Mouse (Mus musculus) embryonic facial prominence, embryonic 10.5 days (tissue): Measurements from ENCODE around the gene Mrpl58. TPM values are rescaled to one million over a fixed set of nuclear protein-coding genes. Genes with fewer than 3 reads are reported as not detected.
"Not testable (repeated sequence)": the region's sequence is repeated elsewhere in the genome, so short reads cannot be mapped to it uniquely, and the experiment has no call there.

Source experiments
- DNase-seq: peaks from one replicate; pipeline ENCODE4 v3.0.0-alpha.2; 2017; ENCODE audit warnings: low spot score
- H3K27ac ChIP-seq: fragments of 300-500 bp; sonication (generic); replicated peaks from 2 replicates; pipeline ENCODE4 v1.5.1; 2016; ENCODE audit warnings: mild to moderate bottlenecking
- H3K27me3 ChIP-seq: fragments of 300-500 bp; sonication (generic); replicated peaks from 2 replicates; pipeline ENCODE4 v1.6.1; 2016; ENCODE audit warnings: low read depth, mild to moderate bottlenecking; ENCODE audit not compliant: poor library complexity, severe bottlenecking
- H3K36me3 ChIP-seq: fragments of 300-500 bp; sonication (generic); replicated peaks from 2 replicates; pipeline ENCODE4 v1.6.1; 2016; ENCODE audit warnings: mild to moderate bottlenecking, moderate library complexity
- H3K4me1 ChIP-seq: fragments of 300-500 bp; sonication (generic); 2 replicates; pipeline ENCODE4 v1.6.1; 2016
- H3K4me3 ChIP-seq: fragments of 300-500 bp; sonication (generic); 2 replicates; pipeline ENCODE4 v1.5.1; 2016; ENCODE audit warnings: mild to moderate bottlenecking, moderate library complexity
- H3K9me3 ChIP-seq: fragments of 300-500 bp; sonication (generic); 2 replicates; pipeline ENCODE4 v1.6.1; 2016; ENCODE audit warnings: mild to moderate bottlenecking
- WGBS: fragments of 180-500 bp; shearing (Covaris S2); methylation state at CpG from one replicate; pipeline ENCODE4 v1.1.7; 2016; 5-methylcytosine and 5-hydroxymethylcytosine counted together
- microRNA-seq: library from miRNA; unstranded; fragments of <30 nt; microRNA quantifications from one replicate; pipeline ENCODE4, GENCODE M21; 2017
- polyA plus RNA-seq: library from polyadenylated mRNA; unstranded; fragments of >200 nt; fragmentation: Nextera tagmentation; extraction: Ambion mirVana; gene quantifications from 2 replicates; pipeline ENCODE4 v1.2.1, GENCODE M21; 2016

The Mrpl58 gene
- polyA plus RNA-seq, 1 experiment from 2014 or later = 228 TPM

- H3K36me3 ChIP-seq, H3K4me3 ChIP-seq, H3K9me3 ChIP-seq, H3K27ac ChIP-seq, H3K27me3 ChIP-seq, DNase-seq: not testable (repeated sequence)
- peaks cover 24% of the 10 kb centered on the region for H3K4me1 ChIP-seq
- WGBS = 86% methylated on average over 6 of the region's 6 CpGs
Observed at GRCm38 (mm10) chr11:115454822-115455221, 51.3 kb downstream of the Mrpl58 start.

- Histone ChIP-seq H3K27me3 (no peaks in the 10 kb centered on the region), H3K4me3 (no peak overlapping the region), H3K27ac (no peak overlapping the region), H3K4me1 (peaks cover 22% of the 10 kb centered on the region), H3K36me3 (no peaks in the 10 kb centered on the region), H3K9me3 (0 out of 2 replicates have a peak, but pooled peaks cover 2% of the 10 kb centered on the region)
- DNase-seq = no peak
- WGBS = 87% methylated on average over 15 of the region's 15 CpGs
Observed at GRCm38 (mm10) chr11:115455619-115456018, 52.1 kb downstream of the Mrpl58 start.

GRCm38 (mm10) chr11:115456182-115456581 is 52.6 kb downstream of the Mrpl58 start:
- no peaks in the 10 kb centered on the region for H3K36me3 ChIP-seq
- no peaks in the 10 kb centered on the region for H3K27me3 ChIP-seq
- 89% methylated on average over 5 of the region's 5 CpGs for WGBS
- H3K27ac ChIP-seq = no peak overlapping the region
- no peak for DNase-seq
- 0 out of 2 replicates have a peak, but pooled peaks cover 2% of the 10 kb centered on the region for H3K9me3 ChIP-seq
- H3K4me3 ChIP-seq = no peak overlapping the region
- peaks cover 26% of the 10 kb centered on the region for H3K4me1 ChIP-seq

- Histone ChIP-seq H3K27me3 (peaks cover 6% of the 10 kb centered on the region; the same call in 1 of the 2 replicates), H3K36me3 (no peaks in the 10 kb centered on the region), H3K4me3 (no peak overlapping the region), H3K4me1 (peaks cover 39% of the 10 kb centered on the region), H3K9me3 (0 out of 2 replicates have a peak, but pooled peaks cover 2% of the 10 kb centered on the region), H3K27ac (no peak overlapping the region)
- WGBS = 32% methylated on average over 6 of the region's 6 CpGs
- no peak for DNase-seq
Observed at GRCm38 (mm10) chr11:115457405-115457804, 53.9 kb downstream of the Mrpl58 start.

GRCm38 (mm10) chr11:115460976-115461375 is 57.4 kb downstream of the Mrpl58 start:
- WGBS = 19% methylated on average over 8 of the region's 8 CpGs
- H3K36me3 ChIP-seq = no peaks in the 10 kb centered on the region
- no peak overlapping the region for H3K4me3 ChIP-seq
- no peak overlapping the region for H3K27ac ChIP-seq
- DNase-seq = no peak
- peaks cover 13% of the 10 kb centered on the region; the same call in 1 of the 2 replicates for H3K27me3 ChIP-seq
- H3K4me1 ChIP-seq = peaks cover 47% of the 10 kb centered on the region
- H3K9me3 ChIP-seq = no peaks in the 10 kb centered on the region

- Histone ChIP-seq H3K9me3 (no peaks in the 10 kb centered on the region), H3K27me3 (peaks cover 13% of the 10 kb centered on the region; the same call in 1 of the 2 replicates), H3K27ac (no peak overlapping the region), H3K4me3 (no peak overlapping the region), H3K36me3 (no peaks in the 10 kb centered on the region), H3K4me1 (peaks cover 49% of the 10 kb centered on the region)
- WGBS = 77% methylated on average over 5 of the region's 5 CpGs
- no peak for DNase-seq
Observed at GRCm38 (mm10) chr11:115461846-115462242, 58.3 kb downstream of the Mrpl58 start.

Small RNA genes lying within 50 kb of the gene (microRNA-seq; reads per million reads assigned to microRNA genes)
- not detected for gene Mir3968

Other genes starting within 250 kb of the Mrpl58 start
- gene Slc9a3r1, start 240.4 kb upstream of the Mrpl58 start, polyA plus RNA-seq = 39.2 and 42.5 TPM in 2 replicates
- 10.1 and 10.3 TPM in 2 replicates for gene Tmem104, start 216.3 kb upstream of the Mrpl58 start, polyA plus RNA-seq
- gene Nat9, start 215.9 kb upstream of the Mrpl58 start, polyA plus RNA-seq = 18.2 and 18.4 TPM in 2 replicates
- gene Grin2c, start 136.5 kb upstream of the Mrpl58 start, polyA plus RNA-seq = 0.06 and 0.07 TPM in 2 replicates
- gene Fdxr, start 126.7 kb upstream of the Mrpl58 start, polyA plus RNA-seq = 17.6 and 18.1 TPM in 2 replicates
- gene Fads6, start 106.1 kb upstream of the Mrpl58 start, polyA plus RNA-seq = 0.27 and 0.62 TPM in 2 replicates
- gene Otop2, start 96.6 kb upstream of the Mrpl58 start, polyA plus RNA-seq = not detected in 2 replicates
- gene Ush1g, start 81.7 kb upstream of the Mrpl58 start, polyA plus RNA-seq = 0.04 TPM in 2 replicates
- gene Otop3, start 69.0 kb upstream of the Mrpl58 start, polyA plus RNA-seq = not detected in 2 replicates
- gene Hid1, start 36.0 kb upstream of the Mrpl58 start, polyA plus RNA-seq = 8.6 and 9.6 TPM in 2 replicates
- 15.6 and 16.4 TPM in 2 replicates for gene Cdr2l, start 21.8 kb upstream of the Mrpl58 start, polyA plus RNA-seq
- 880 and 890 TPM in 2 replicates for gene Atp5h, start 16.2 kb downstream of the Mrpl58 start, polyA plus RNA-seq
- 14.8 and 17.3 TPM in 2 replicates for gene Kctd2, start 16.4 kb downstream of the Mrpl58 start, polyA plus RNA-seq
- 0.15 TPM in 1 of 2 replicates, not detected in the other for gene Trim80, start 36.8 kb downstream of the Mrpl58 start, polyA plus RNA-seq
- gene Slc16a5, start 58.7 kb downstream of the Mrpl58 start, polyA plus RNA-seq = 0.28 and 0.34 TPM in 2 replicates
- gene Armc7, start 71.9 kb downstream of the Mrpl58 start, polyA plus RNA-seq = 9.0 and 9.9 TPM in 2 replicates
- 90.9 and 92.2 TPM in 2 replicates for gene Nt5c, start 88.1 kb downstream of the Mrpl58 start, polyA plus RNA-seq
- 592 and 614 TPM in 2 replicates for gene Jpt1, start 110.6 kb downstream of the Mrpl58 start, polyA plus RNA-seq
- gene Sumo2, start 132.5 kb downstream of the Mrpl58 start, polyA plus RNA-seq = 1,425 and 1,473 TPM in 2 replicates
- 252 and 253 TPM in 2 replicates for gene Nup85, start 160.7 kb downstream of the Mrpl58 start, polyA plus RNA-seq
- gene Mrps7, start 200.2 kb downstream of the Mrpl58 start, polyA plus RNA-seq = 100 and 101 TPM in 2 replicates
- 29.6 and 33.3 TPM in 2 replicates for gene Gga3, start 200.3 kb downstream of the Mrpl58 start, polyA plus RNA-seq
- 19.4 and 19.8 TPM in 2 replicates for gene Mif4gd, start 209.2 kb downstream of the Mrpl58 start, polyA plus RNA-seq
- 23.5 and 24.6 TPM in 2 replicates for gene Slc25a19, start 224.5 kb downstream of the Mrpl58 start, polyA plus RNA-seq